Mouse (Mus musculus): Measurements from ENCODE around the gene Grb2. TPM values are rescaled to one million over a fixed set of nuclear protein-coding genes. Genes with fewer than 3 reads are reported as not detected.

Grb2 gene
- total RNA-seq, 2 experiments from 2014 or later = 218 to 220 TPM

DNA sequence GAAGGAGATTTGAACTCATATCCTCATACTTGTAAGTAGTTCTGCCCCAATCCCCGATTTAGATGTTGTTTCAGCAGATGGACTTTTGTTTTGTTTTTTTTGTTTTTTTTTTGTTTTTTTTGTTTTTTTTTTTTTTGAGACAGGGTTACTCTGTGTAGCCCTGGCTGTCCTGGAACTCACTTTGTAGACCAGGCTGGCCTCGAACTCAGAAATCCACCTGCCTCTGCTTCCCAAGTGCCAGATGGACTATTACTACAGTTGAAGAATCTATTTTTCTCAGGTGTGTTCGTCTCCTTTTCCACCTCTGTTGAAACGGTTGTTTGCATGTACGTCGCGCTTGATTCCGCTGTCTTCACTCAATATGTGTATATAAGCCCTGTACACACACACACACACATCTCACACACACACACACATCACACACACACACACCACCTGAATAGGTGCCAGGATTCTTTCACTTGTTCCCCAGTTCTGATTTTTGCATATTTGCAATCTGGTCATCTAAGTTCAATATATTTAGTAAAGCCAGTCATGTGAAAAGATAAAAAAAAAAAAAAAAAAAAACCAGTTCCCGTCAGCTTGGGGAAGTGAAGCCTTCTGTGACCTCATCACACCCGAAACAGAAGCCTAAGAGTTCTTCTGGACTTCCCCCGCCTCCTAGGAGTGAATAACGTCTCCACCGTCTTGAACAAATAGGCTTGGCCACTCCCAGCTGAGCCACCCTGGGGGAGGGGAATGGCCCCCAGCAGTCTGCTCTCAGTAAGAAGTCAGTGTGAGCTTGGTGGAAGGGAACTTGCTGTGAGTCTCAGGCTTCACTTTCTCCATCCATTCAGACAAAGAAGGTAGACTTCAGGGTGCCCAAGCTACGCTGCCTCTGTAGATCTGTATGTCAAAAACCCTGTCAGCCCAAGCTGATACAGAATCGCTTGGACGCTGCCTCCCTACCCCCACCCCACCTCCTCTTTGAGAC lies 77.6 kb downstream of the Grb2 start:
- no peak for DNase-seq
- intact Hi-C loops (cut with DNase I) = no loop called here

DNA sequence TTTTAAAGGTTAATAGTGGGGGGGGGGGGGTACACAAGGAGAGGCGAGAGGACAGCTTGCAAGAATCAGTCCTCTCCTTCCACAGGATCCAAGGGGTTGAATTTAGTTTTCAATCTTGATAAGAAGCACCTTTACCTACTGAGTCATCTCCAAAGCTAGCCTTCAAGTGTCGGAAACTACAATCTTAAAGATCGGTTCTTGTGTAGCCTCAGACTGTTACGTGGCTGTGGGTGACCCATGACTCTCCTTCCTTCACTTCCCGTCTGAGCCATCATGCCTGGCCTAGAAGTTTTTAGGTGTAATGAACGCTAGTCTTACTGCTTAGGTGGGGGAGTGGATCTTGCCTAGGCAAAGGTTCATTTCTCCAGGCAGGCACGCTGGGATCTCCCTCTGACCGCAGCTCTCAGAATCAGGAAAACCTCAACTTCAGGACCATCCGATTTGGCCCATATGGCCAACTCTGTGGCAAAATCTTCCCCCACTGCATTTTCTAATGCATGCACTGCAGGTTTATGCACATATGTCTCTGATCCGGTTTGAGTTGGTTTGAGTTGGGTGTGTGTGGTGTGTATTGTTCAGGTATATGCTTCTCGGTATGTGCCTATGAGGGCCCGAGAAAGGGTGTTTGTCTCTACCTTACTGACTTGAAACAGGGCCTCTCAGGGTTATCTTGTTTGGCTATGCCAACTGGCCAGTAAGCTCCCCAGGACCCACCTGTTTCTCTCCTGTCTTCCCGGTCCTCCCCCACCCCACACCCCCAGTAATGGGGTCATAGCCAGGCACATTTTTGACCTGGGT lies 78.5 kb downstream of the Grb2 start:
- intact Hi-C loops (cut with DNase I) = no loop called here

DNA sequence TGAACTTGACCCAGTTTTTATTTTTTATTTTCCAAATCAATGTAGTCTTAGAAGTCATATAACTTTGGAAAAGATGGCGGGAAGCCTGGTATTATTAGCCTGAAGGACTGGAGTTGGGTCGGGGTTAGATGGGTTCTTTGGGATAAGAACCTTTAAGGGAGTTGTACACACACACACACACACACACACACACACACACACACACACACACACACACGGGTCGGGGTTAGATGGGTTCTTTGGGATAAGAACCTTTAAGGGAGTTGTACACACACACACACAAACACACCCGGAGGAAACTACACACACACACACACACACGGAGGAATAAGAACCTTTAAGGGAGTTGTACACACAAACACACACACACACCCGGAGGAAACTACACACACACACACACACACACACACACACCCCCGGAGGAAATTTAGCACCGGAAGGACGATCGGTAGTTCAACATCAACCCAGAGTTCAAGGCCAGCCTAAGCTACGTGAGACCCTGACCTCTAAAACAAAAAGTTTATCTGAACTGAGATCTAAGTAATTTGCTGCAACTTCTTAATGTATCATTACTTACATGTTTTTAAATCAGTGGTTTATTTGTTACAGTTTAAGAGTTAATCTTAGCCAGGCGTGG lies 79.8 kb downstream of the Grb2 start:
- intact Hi-C loops (cut with DNase I) = no loop called here
- no peak for DNase-seq

More for the DNA sequence above, 78.5 kb downstream of the Grb2 start:
- no peak for DNase-seq

DNA sequence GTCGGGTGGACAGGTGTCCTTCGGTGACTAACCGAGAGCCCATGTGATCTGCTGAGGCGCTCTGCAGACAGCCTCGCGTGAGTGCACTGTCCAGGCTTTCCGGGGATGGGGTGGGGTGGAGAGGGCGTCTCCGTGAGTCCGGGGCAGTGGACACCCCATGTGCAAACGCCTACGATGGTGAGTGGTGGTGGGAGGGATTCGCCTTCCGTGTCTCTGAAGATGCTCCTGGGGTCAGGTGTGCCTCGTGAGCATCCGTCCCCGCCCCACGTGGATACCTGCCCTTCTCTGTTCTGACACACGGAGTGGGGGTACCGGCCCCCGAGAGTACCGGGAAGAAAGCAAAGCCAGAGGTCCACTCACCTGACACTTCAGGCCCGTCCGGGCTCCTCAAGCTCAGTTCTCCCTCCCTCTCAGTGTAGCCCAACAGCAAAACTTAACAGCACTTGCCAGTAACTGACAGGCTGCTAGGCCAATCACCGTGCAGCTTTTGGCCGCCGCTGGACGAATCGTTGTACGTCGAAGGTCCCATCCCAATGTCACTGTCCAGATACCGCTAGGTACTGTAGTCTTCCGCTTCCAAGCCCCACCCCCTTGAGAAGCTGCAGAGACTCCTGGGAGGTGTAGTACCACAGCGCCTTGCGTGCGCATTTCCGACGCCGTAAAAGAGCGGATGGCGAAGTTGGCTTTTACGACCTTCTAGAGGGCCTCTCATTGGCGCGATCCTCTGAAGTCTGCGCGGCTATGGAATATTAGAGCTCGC lies 80.5 kb downstream of the Grb2 start, which contains the start of gene Slc25a19:
Gene Slc25a19, minus strand, starts transcription at position 591 of the 760 bp plus-strand sequence.
- peak; percentile 99 for DNase-seq
- intact Hi-C loops (cut with DNase I) = no loop called here

DNA sequence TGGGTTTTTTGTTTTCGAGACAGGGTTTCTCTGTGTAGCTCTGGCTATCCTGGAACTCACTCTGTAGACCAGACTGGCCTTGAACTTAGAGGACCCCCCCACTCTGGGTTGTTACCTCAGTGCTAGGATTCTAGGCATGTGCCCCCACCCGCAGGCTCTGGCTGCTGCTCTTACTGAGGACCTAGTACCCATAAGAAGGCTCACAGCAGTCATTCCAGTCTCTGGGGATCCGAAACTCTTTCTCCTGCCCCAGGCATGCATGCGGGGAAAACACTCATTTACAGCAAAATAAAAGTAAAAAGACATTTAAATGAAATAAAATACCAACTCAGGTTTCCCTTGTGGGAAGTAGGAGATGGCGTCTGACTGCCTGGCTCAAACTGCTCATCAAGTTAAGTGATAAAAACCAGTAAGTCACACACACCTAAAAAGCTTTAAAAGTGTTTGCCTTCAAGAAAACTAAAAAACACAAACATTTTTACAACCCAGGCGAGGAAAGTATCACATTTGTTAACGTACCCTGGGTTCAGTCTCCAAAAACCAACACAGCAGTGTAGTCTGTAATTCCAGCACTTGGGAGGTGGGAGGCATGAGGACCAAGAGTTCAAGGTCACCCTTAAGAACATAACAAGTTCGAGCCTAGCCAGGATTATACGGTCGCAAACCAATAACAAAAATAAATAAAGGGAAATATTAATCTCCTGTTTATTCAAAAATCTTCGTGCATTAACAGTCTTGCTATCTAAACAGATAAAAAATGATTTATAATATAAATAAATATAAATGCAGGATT lies 81.4 kb downstream of the Grb2 start:
- intact Hi-C loops (cut with DNase I) = no loop called here
- no peak for DNase-seq

DNA sequence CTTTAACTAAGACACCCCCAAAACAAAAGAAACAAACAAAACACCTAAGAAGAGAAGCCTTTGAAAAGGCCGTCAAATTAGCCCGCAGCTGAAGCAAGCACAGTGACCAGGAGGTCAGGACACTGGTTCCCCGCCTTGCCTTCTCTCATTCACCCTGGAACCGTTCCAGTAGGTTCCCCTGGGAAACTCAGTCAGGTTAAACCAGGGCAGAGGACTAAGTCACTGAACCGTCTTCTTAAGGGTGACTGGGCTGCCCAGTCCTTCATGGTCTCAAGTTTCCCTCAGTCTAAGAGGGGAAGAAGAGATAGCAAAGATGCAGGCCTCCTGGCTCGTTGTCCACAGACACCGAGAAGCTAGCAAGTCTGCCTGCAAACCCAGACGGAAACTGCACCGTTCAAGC lies 82.5 kb downstream of the Grb2 start:
- DNase-seq = no peak
- intact Hi-C loops (cut with DNase I) = no loop called here

DNA sequence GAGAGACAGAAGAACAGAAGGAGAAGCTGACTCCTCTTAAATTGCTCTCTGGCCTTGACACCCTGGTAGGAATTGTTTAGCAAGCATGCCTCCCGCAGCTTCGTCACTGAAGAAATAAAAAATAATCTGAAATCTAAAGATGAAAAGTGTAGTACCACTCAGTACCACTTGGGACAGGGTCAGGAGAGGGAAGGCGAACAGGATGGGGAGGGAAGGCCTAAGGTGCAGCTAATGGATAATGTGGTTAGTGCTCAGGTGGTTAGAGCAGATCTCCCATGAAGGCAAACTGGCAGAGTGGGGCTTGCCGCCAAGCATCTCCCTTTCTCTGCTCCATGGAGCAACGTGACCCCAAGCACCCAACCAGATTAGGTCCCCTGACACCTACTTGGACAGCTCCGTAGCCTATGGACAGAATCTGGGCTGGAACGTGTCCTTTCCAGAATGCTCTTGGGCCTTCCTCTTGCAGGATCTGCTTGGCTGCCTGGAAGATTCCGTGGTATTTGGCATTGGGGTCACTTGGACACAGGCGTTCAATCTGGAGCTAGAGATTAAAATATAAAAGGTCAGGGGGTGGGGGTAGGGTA lies 84.8 kb downstream of the Grb2 start:
- intact Hi-C loops (cut with DNase I) = no loop called here

DNA sequence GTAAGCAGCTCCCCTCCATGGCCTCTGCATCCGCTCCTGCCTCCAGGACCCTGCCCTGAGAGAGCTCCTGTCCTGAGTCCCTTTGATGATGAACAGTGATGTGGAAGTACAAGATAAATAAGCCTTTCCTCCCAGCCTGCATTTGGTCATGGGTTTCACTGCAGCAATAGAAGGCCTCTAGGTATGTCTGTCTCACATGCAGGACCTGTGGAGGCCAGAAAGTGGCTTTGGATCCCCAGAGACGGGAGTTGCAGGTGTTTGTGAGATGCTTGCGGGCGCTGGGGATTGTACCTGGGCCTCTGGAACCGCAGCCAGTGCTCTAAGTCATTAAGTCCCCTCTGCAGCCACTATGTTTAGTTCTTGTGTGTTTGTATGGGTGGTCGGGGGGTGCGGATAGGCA lies 88.4 kb downstream of the Grb2 start:
- intact Hi-C loops (cut with DNase I) = no loop called here
- no peak for DNase-seq

More for the DNA sequence above, 84.8 kb downstream of the Grb2 start:
- no peak for DNase-seq

DNA sequence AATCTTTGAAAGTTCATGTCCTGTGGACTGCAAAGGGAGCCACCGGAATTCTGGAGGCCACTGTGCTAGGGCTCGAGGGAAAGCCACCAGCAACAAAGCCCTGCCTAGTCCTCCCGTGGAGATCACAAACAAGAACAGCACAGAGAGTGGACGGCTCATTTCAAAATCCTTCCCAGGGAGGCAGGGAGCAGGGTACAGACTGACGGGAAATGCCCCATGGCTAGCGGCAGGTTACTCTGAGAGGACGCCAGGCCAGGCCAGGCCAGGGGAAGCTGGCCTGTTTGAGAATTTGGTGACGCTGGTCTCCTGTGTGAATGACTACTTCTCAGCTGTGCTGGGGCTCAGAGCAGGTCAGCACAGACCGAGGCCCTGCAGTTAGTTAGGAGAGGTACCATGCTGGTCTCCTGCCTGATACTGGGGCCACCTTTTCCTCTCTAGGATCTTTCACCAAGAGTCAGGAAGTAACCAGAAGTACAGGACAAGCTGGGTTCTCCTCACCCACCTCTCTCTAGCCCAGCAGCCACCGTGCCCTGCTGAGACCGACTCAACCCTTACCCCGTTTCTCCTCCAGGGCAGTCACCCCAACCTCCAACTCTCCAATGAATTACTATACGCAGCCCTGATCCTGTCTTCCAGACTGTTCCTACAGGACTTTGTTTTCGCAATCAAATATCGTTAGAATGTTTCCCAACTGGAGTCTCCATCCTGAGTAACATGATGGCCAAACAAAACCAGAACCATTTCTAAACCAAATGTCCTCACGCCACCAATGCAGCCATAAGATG lies 89.5 kb downstream of the Grb2 start:
- no peak for DNase-seq
- intact Hi-C loops (cut with DNase I) = no loop called here

DNA sequence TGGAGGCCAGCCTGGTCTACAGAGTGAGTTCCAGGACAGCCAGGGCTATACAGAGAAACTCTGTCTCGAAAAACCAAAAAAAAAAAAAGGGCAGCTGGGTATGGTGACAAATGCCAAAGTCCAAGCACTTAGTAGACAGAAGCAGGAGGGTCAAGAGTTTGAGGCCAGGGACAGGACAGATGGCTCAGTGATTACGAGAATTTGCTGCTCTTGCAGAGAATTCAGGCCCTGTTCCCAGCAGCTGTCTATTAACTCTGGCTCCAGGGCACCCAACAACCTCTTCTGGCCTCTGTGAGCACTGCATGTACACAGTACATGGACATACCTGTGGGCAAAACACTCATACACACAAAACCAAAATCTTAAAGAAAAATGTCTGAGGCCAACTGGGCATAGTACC lies 90.4 kb downstream of the Grb2 start:
- no peak for DNase-seq
- intact Hi-C loops (cut with DNase I) = no loop called here

DNA sequence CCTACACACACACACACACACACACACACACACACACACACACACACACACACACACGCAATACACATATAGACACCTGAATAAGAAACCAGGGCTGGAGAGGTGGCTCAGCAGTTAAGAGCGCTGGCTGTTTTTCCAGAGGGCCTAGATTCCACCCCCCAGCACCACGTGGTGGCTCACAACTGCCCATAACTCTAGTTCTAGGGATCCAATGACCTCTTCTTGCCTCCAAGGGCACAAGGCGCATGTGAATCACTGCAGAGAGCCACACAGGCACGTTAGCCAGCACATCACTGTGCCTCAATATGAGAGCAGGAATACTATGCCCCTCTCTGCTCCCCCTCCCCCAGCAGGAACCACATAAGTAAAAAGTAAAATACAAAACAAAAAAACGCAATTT lies 91.5 kb downstream of the Grb2 start:
- intact Hi-C loops (cut with DNase I) = no loop called here

DNA sequence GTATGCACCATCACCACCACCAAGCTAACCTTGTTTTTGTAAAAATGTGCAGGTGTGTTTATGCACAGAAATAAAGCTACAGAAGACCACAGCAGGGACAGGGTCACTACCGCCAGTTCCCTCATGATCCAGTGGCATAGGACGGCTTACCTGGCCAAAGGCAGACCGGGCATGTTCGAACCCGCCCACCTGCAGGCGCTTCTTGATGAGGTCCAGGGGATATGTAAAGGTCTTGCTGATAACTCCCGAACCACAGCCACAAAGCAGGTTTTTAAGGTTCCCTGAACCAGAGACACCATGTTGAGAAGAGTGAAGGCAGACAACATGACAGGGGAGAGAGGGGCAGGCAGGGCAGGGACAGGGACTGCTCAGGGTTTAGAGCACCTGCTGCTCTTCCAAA lies 92.0 kb downstream of the Grb2 start:
- DNase-seq = no peak
- intact Hi-C loops (cut with DNase I) = no loop called here

More for the DNA sequence above, 91.5 kb downstream of the Grb2 start:
- DNase-seq = no peak

DNA sequence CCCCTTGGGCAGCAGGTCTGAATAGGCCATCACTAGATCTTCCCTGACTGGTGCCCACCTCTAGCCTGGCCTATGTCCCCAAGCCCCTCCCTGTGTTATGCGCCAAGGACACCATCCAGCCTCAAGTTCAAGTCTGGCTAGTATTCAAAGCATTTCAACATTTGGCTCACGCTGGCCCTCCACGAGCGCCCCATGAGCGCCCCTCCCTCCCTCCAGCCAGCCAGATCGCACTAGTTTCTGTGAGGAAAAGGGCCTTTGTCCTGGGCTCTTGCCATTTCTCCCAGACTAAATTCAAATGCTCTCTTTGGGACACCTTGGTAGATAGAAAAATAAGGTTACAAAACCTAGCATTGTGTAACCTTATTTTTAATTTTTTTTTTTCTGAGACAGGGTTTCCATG lies 92.5 kb downstream of the Grb2 start:
- intact Hi-C loops (cut with DNase I) = no loop called here
- no peak for DNase-seq

DNA sequence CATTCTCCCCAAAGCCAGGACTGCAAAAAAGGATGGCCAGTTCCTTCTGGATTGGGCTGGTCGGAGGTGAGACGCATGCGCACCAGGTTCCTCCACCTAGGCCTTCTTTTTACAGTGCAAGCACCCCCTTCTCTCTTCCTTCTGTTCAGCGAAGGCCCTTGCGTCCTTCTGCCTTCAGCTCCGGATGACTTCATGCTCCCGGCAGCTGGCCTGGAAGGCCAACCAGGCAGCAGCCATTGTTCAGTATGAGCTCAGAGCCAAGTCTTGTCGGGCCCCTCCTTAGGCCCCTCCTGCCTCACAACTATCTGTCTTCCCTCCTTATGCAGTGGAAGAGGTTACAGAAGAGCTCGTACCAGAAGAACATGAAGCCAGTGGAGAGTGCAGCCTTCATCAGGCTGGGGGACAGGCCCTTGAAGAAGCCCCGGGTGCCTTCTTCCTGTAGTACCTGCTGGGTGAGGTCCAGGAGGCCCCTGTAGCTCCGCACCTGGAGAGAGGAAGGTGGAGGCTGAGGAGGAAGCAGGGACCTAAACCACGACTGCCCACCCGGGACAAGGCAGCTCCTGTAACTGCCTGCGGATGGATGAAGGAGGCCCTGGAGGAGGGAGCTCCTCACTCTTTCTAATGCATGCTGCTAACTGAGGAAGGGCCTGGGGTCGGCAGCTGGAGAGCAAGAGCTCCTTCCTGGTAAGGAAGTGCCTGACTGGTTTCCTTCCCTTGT lies 93.1 kb downstream of the Grb2 start:
- DNase-seq = no peak
- intact Hi-C loops (cut with DNase I) = no loop called here

DNA sequence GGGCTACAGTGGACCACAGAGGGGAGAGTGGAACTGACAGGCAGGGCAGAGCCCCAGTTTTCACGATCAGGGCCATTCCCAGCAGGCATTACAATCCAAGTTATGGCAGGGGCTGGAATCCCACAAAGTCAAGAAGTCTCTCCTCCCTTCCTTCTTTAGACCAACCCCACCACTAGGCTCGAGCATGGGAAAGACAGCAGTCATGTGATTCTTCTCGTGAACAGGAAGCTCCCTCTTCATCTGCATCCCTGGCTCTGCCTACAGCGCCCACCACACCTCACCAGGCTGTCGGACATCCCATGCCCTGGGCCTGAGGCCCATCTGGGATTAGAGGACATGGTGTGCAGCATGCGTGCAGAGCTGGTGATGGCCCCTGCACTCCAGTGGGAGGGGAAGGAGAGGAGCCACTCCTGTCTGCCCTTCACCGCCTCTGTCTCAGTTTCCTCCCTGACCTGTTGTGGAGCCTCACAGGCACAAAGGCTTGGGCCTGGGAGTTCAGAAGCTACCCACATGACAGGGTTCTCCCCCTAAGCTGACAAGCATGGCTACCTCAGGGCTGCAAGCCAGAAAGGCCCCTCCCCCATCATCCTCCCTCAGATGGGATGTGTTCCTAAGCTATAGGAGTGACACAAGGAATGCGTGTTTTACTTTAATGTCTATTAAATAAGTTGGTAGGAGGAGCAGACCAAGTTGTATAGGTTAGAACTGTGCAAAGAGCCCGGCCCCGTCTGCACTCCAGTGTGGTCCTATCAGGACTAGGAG lies 93.9 kb downstream of the Grb2 start:
- intact Hi-C loops (cut with DNase I) = no loop called here
- DNase-seq = no peak

DNA sequence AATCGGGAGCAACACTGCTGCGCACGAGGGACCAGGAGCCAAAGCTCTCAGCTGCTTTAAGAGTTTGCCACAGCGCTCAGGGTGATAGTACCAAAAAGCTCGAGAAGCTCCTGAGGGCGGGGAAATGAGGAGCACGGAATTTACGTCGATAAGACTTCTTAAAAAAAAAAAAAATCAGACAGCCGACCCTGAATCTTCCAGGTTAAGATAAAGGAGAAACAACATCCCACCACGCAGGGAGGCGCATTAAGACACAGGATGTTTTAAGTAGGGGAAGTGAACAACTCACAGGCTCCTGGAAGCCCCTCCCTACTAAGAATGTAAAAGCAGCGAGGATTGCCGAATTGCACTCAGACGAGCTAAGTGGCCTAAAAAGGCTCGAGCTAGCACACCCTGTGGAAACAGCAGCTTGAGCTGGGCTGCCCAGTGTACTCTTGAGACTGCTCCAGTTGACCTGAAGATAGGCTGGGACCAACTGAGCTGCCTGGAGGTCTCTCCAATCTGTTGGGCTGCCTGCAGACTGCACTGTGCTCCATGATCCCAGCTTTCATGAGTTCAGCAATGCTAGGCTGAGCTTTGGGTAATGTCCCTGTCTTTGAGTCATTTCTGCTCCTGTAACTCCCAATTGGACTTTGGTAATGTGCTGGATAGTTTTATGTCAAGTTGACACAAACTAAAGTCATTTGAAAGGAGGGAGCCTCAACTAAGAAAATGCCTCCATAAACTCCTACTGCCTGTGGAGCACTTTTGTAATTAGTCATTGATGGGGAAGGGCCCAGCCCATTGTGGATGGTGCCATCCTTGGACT lies 95.1 kb downstream of the Grb2 start:
- no peak for DNase-seq
- intact Hi-C loops (cut with DNase I) = no loop called here

Measured in left cerebral cortex, postnatal 4 days (tissue).